Mouse (Mus musculus): Measurements from ENCODE around the gene Col9a1.

The Col9a1 gene

GRCm38 (mm10) chr1:24294979-24295942 lies 117.9 kb downstream of the Col9a1 start:
- DNase-seq (ENCODE audit: low read depth, low spot score), result no peak

- DNase-seq (ENCODE audit: low read depth, low spot score), result peak; percentile 45
Observed at GRCm38 (mm10) chr1:24300700-24301099, 123.3 kb downstream of the Col9a1 start.
